Mouse (Mus musculus): ENCODE measurements around the gene Zzef1. TPM values are rescaled to one million over a fixed set of nuclear protein-coding genes. Genes with fewer than 3 reads are reported as not detected.

Zzef1 gene
- polyA plus RNA-seq, 2 experiments from 2014 or later: 22.1 to 25.8 TPM

DNA sequence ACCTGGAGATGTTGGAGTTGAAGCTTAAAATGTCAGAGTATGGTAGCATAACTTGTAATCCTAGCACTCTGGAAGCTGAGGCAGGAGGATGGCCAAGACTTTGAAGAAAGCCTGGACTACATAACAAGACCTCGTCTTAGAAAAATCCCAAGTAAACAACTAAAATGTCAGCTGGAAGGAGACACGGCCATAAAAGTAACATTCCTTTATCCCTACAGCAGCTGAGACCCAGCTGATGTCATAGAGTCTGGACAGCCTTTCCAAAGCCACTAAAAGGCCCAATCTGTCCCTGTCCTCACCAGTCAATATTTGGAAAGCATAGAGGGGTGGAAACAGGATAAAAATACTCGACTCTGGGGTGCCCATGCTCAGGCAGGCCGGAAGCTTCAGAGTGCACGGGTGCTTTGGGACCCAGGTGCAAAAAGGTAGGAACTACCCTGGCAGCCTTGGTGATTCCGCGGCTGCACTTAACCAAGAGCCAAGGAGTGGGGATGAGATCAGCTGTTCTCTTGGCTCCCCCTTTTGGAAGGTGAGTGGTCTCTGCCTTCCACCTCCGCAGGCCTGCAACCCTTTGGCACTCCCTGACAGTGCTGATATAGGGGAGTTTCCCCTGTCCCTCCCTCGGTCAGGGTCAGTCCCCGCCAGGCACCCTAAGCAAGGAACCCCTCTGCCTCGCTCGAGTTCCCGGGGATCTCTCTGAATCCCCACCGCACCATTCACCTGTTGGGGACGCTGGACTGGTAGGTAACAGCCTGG lies 164.1 kb downstream of the Zzef1 start:
- no peak for ATAC-seq

DNA sequence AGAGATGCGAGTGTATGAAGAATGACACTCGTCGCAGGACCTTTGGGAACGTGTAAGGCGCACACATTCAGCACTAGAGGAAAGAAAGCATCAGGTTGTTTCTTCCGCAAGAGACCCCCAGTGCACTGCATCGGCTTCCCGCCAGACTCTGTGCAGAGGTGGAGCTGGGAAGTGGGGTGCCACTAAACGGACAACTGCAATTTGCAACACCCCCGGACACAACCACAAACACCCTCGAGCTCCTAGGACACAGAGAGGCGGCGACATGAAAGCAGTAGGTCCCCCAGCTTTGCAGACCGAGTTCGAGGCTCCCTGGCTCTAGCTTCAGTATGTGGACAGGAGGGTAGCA lies 164.7 kb downstream of the Zzef1 start:
- no peak for ATAC-seq

DNA sequence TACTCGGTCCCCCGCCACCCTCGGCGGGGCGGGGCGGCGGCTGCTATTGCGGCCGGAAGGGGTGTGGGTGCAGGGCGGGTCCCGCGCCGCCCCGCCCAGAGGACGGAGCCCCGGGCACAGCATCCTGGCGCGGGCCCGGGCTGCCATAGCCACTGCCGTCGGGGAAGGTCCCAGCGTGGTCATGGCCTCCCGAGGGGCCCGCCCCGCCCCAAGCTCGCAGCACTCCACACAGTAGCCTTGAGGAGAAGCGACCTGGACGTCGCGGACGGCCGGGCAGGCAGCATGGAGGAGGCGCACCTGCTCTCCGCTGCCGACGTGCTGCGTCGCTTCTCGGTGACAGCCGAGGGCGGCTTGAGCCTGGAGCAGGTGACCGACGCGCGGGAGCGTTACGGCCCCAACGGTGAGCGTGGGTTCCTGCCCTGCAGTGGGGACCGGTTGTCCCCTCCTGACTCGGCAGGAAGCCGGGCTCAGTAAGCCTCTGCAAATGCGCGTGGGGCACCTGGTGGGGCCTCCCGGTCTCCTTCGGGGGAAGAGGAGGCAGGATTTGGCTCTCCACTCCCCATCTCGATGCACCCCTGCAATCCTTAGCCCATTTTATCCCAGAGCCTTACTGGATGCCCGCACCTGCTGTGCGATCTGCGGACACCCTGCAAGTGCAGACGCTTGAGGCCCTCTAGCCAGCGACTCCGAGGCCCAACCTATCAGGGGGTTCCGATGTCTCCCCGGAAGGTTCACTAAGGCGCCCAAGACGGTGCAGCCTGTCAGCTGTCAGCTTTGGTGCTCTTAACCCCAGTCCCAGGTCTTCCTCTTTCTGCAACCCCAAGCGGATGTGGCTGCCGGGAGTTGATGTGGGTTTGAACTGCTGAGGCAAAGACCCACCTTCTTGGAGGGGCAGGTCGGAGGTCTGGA lies 165.3 kb downstream of the Zzef1 start, which contains the start of gene Atp2a3:
TSS of gene Atp2a3 (plus strand) at position 98 of the 909 bp plus-strand sequence.
- peak; percentile 83 for ATAC-seq

DNA sequence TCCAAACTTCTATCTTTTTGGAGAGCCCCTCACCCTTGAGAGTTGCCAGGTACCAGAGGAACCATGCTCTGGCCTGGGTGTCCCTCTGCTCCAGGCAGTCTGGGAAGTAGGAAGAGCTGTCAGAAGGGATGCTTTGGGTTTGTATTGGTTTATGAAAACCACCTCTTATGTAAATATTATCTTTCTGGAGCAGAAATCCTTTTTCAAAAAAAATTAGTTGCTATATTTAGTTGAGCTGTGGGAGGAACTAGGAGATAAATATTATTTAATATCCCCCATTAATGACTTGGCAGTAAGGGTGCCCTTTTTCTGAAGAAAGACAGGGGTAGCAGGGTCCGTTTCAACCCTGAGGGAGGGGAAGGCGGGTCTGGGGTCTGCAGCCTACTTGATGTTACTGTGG lies 166.4 kb downstream of the Zzef1 start:
- ATAC-seq: no peak

DNA sequence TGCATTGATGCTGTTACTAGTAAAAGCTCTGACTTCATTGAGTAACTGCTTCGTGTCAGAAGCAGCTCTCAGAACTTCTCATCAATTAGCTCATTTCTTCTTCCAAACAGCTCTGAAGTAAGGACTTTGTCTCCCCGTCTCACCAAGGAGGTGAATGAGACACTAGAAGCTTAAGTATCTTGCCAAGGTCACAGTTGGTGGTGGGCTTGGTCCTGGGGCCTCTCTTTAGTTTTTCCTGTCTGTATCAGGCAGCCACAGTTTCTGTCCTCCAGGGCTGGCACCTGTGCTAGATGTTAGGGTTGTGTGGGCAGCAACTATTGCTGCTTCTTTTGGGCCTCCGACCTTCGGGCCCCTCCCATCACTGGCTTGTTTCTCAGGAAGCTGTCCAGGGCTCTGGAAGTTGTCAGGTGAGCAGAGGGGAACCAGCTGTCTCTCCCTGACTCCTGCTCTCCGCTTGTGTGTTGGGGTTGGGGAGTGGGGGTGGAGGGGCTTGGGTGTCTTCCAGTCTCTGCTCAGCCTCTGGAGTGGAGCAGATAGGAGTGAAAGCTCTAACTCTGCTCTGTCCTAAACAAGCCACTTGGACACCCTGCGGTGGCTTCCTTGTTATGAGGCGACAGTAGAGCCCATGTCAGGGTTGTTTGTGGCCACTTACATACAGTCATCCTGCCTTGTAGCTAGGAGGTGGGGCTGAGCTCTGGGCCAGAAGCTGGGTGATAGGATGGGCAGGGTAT lies 167.2 kb downstream of the Zzef1 start:
- no peak for ATAC-seq

DNA sequence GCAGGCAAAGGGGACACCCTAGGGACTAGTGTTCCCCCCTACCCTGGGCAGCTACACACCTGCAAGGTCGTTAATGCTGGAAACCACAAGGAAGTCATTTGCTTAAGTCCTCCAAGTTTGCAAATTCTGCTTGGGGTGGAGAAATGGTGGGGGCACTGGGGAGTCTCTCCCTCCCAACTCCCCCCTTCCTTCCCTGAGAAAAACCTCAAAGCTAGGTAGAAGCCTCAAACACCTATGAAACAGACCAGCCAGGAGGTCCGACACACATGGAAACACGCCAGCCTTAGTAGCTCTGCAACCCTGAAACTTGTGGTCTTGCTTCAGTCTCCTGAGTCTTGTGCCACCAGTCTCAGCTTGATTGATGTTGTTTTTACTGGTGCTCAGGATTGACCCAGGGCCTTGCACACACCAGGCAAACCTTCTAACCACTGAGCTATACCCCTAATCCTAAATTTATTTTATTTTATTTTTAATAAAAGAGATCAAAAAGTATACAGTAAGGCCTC lies 167.8 kb downstream of the Zzef1 start:
- no peak for ATAC-seq

DNA sequence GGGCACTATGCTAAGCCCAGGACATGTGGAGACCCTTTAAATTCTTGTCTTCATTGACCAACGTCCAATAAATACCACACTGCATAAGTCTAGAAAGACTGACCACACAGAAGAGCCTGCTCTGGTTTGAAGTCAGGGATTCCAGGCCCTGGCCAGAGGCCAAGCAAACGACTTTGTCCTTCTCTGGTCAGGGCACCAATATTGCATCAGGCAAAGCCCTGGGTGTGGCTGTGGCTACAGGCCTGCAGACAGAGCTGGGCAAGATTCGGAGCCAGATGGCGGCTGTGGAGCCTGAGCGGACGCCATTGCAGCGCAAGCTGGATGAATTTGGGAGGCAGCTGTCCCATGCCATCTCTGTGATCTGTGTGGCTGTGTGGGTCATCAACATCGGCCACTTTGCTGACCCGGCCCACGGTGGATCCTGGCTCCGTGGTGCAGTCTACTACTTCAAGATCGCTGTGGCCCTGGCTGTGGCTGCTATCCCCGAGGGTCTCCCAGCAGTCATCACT lies 179.0 kb downstream of the Zzef1 start:
- no peak for ATAC-seq

Other genes with a start within 250 kb of the Zzef1 start
- gene Spns3, start 245.7 kb upstream of the Zzef1 start, polyA plus RNA-seq (2017; shearing (Covaris generic)): under 1 TPM; 0.61 to 0.70 TPM
- 10 to 100 TPM; 49.6 to 52.2 TPM for gene Ube2g1, start 188.9 kb upstream of the Zzef1 start, polyA plus RNA-seq (2017; shearing (Covaris generic))
- 10 to 100 TPM; 33.2 to 41.2 TPM for gene Ankfy1, start 106.2 kb upstream of the Zzef1 start, polyA plus RNA-seq (2017; shearing (Covaris generic))
- 1 to 10 TPM; 6.2 to 6.7 TPM for gene Cyb5d2, start 84 bp upstream of the Zzef1 start, polyA plus RNA-seq (2017; shearing (Covaris generic))
- 10 to 100 TPM; 66.1 to 93.0 TPM for gene Atp2a3, start 164.9 kb downstream of the Zzef1 start, polyA plus RNA-seq (2017; shearing (Covaris generic))
- gene P2rx1, start 202.9 kb downstream of the Zzef1 start, polyA plus RNA-seq (2017; shearing (Covaris generic)): under 1 TPM in 1 of 2 experiments, not detected in 1; 0.42 TPM
- 1 to 10 TPM; 2.4 to 2.6 TPM for gene Camkk1, start 222.8 kb downstream of the Zzef1 start, polyA plus RNA-seq (2017; shearing (Covaris generic))

Data from activated CD4-positive, CD25-positive, alpha-beta regulatory T cell, adult 4 months (primary cell).